Mouse (Mus musculus): Measurements from ENCODE around the gene Asic2.

Asic2 gene

DNA sequence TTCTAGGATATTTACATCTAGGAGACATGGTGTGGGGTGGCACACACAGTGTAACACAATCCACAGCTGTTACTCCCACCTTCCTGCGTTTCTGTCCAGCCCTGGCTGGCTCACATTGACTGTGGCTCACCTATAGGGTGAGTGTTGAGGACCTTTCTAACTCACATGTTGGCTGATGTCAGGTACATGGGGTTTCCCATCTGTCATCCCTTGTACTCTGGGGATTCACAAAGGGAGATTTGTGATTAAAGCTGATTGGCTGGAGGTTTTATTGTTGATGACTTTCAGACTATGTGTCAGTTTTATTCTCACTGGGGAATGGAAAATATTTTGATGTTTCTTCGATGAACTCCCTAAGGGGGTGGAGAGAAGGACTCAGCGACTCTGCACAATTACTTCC lies 229.3 kb downstream of the Asic2 start:
- in situ Hi-C loops (cut with MboI, MseI), result no loop called here

- in situ Hi-C loops (cut with MboI, MseI), result no loop called here
Observed at GRCm38 (mm10) chr11:81737777-81738176, 230.5 kb downstream of the Asic2 start.

GRCm38 (mm10) chr11:81722071-81722470 lies 246.2 kb downstream of the Asic2 start:
- in situ Hi-C loops (cut with MboI, MseI), result no loop called here

DNA sequence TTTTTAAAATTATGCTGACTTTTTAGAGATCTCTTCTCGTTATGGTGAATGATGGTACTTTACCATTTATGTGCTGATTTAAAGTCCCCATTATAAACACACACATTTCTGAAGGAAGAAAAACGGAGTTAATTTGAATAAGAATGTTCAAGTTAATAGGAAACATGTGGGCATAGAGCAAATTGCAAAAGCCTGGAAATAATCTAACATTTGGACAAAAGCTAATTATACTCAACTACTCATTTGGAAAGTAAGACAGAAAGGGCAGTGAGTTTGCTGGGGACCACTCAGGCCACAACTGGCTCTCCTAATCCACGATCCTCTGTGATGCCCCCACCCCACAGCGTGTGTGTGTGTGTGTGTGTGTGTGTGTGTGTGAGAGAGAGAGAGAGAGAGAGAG lies 253.5 kb downstream of the Asic2 start:
- in situ Hi-C loops (cut with MboI, MseI), result no loop called here

- in situ Hi-C loops (cut with MboI, MseI), result no loop called here
Observed at GRCm38 (mm10) chr11:81706996-81707395, 261.3 kb downstream of the Asic2 start.

GRCm38 (mm10) chr11:81698008-81698407 lies 270.2 kb downstream of the Asic2 start:
- in situ Hi-C loops (cut with MboI, MseI), result no loop called here

DNA sequence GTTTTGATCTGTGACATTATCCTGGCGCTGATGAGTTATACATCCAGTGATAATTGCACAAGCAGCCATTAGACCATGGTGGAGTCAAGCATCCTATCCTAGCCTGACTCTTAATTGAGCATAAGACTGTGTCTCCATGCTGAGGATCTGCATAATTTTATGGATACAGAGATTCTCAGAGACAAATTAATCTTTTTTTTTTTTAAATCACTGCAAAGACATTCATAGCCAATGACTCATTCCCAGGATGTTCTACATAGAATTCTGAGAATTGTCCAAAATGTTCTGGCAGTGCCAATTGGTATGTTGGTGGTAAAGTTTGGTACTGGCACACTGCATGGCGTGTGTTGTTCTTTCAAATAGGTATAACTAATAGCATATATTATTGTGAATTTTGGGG lies 272.8 kb downstream of the Asic2 start:
- in situ Hi-C loops (cut with MboI, MseI), result no loop called here

DNA sequence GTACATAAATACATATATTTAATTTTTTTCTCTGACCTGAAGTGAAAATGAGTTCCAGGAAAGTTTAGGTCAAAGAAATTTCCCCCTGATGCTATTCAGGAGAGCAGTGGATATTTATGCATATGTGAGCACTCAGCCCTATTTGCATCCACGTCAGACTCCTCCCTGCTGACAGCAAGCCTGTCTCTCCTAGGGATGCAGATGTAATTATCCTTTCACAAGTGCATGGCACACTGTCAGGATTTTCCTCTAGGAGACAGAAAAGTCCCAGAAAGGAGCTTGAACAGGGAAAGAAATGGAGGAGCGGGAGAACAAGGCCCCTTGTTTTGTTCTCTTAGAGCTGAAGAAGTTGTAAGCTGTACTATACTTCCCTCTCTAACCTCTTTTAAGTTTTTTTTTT lies 287.7 kb downstream of the Asic2 start:
- in situ Hi-C loops (cut with MboI, MseI), result no loop called here

DNA sequence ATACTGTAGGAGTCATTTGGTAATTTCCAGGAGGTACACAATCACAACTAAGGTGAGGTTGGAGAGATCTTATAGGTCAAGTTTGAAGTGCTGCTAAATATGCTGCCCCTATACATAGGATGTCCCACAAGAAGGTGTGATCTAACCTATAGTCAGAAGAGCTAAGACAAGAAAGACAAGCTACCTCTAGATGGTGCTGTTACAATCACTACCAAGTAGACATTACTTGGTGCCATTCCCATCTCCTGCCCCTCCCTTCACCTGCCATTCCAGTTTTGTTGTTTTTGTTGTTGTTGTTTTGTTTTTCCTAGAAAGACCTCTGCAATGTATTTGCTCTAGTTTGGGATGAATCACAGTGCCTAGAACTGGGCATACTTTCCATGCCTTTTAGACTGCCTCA lies 296.5 kb downstream of the Asic2 start:
- in situ Hi-C loops (cut with MboI, MseI), result no loop called here

GRCm38 (mm10) chr11:81670436-81670835 lies 297.8 kb downstream of the Asic2 start:
- in situ Hi-C loops (cut with MboI, MseI), result no loop called here

DNA sequence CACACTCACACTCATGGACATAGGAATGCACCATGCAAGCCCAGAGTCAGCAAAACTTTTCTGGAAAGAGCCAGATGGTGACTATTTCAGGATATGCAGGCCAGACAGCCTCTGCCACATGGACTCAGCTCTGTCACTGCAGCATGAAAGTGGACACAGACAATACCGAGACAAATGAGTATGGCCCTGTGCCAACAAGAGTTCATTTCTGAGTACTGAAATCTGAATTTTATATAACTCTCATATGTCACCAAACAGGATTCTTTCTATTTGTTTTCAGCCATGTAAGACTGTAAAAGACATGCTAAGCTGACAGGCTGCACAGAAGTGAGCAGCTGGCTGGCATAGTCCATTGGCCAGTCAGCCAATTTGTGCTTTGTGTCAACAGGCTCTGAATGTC lies 309.4 kb downstream of the Asic2 start:
- in situ Hi-C loops (cut with MboI, MseI), result no loop called here

DNA sequence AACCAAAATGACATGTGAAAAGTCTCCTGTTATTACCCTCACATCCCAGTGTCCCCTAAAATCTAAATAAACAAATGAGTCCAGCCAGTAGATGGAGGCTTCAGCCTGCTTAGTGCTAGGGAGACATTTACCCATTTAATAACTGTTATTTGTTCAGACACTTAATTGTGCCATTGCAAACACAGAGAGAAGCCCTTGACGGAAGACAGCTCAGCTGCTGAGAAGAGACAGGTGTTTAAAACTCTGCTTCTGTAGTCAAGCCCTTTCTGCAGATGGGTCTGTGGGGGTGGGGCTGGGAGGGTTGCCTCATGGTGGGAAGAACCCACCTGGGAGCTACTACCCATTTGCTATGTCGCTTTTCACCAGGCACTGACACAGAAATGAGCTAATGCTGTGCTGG lies 311.1 kb downstream of the Asic2 start:
- in situ Hi-C loops (cut with MboI, MseI), result no loop called here

- in situ Hi-C loops (cut with MboI, MseI), result no loop called here
Observed at GRCm38 (mm10) chr11:81647828-81648227, 320.4 kb downstream of the Asic2 start.

DNA sequence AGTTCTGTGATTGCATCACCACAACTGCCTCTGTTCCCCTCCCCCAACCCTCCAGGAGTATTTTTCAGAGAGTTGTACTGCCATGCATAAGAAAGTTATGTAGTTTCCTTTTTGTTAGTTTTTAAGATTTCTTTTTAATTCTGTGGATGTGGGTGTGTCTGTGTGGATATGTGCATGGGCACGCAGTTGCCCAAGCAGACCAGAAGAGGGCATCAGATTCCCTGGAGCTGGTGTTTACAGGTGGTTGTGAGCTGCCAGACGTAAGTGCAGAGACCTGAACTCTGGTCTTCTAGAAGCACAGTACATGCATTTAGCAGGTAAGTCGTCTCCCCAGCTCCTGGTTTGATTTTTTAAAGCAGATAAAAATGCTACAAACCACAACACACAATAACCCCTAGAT lies 322.7 kb downstream of the Asic2 start:
- in situ Hi-C loops (cut with MboI, MseI), result no loop called here

DNA sequence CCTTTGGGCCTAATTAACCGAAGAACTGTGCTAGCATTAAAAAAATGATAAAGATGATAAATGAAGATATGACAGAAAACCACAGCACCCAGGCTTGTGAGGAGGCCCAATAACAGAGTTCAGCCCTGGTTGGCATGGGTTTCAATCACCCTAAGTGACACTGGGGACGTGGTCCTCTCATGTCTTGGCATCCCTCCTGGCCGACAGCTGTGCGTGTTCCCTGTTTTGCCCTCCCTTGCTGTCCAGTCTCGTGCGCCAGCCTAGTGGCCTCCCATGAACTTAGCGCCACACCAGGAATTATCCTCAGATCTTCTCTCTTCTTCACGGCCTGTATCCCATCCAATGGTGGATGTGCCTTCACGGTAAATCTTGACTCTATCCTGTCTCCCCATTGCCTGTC lies 331.9 kb downstream of the Asic2 start:
- in situ Hi-C loops (cut with MboI, MseI), result no loop called here

DNA sequence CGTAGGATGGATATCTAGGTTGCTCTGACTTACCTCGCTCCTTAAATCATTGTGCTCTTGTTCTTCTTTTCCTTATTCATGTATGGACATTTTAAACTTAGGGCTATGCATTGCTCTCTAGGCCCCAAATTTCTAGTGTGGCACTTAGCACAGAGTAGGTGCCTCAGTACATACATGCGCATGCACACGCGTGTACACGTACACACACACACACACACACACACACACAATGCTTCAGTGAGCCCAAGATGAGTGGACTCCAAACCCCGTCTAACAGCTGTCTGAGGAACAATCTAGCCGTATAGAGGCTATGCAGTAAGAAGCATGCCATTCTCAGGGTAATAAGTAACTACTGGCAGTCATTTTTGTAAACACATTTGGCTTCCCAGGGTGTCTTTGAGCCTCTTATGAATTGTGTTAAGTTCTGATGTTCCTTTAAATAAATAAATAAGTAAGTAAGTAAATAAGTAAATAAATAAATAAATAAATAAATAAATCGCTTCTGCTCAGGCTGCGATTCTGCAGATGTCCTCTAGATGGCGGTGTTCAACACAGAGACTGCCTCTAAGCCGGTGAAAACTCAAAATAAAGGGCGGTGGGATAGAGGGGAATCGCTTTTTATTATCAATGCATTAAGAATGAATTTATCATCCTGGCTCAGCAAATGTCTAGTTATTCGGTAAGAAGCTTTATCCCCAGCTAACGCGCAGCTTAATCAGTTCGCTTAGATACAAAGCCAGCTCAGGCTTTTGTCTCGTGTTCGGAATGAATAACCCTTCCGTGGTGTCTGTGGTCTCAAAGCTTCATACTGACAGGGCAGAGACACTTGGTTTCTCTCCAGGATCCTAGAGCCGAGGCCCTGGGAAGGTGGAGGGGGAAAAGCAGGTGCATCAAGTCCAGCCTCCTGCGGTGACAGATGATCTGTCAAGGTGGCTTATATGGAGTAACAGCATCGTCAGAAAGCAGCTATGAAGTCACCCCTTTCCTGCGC lies 333.6 kb downstream of the Asic2 start:
- in situ Hi-C loops (cut with MboI, MseI), result no loop called here

DNA sequence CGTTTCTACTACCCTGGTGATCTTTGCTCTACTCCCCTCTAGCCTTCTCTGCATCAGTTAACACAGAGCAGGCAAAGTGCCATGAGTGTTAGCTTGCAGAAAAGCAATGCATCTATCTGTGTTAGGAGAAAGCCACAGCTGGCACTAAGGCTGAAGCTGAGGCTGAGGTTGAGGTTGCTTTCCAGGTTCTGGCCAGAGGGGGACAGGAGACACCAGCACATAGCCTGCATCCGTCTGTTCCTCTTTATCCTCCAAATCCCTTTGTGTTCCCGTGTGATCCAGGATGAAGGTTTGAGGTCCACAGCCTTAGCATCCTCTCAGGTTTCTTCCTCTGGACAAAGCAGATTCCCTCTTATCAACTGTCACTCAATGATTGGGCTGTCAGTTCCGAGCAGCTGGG lies 343.1 kb downstream of the Asic2 start:
- in situ Hi-C loops (cut with MboI, MseI), result loop anchor here in 1 of 2 experiments (10.0 kb wide), 1 partner anchor 1050 kb away; no protein-coding TSS in a partner anchor

DNA sequence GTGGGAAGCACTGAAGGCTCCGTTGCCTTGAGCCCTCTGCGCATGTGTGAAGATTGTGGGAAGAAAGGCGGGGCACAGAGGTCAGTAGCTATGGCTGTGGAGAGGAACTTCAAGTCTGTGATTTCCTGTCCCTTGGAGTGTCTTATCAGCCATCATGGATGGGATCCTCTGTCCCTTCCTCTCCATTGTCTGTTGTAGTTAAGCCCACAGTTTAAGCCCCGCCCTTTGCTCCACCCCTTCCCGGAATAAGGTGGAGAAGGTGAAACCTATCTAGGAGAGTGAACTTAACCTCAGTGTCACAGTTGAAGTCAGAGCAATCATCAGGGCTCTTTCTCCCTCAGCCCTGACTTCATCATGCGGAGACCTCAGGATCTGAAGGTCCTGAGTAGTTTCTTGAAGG lies 347.7 kb downstream of the Asic2 start:
- in situ Hi-C loops (cut with MboI, MseI), result loop anchor here (10.0 to 25.0 kb wide), 2 partner anchors 908 to 1046 kb away; no protein-coding TSS in a partner anchor

DNA sequence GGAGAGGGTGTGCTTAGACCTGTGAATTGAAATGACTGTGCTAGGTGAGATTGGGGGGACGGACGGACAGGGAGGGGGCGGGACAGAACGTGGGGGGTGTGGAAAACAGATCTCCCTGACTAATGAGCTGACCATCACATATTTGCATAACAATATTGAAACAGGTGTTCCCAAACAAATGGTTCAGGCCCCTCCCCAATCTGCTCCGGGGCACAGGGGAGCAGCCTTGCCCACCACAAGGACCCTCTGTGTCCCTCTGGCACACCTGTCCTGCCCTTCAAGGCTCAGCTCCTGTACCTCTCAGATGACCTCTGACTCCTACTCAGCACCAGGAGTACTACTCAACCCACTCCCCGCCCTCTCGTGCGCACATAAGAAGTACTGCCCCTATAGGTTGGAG lies 351.8 kb downstream of the Asic2 start:
- in situ Hi-C loops (cut with MboI, MseI), result loop anchor here in 1 of 2 experiments (25.0 kb wide), 1 partner anchor 904 kb away; no protein-coding TSS in a partner anchor

GRCm38 (mm10) chr11:81613869-81614620 lies 354.2 kb downstream of the Asic2 start:
- in situ Hi-C loops (cut with MboI, MseI), result loop anchor here in 1 of 2 experiments (25.0 kb wide), 1 partner anchor 902 kb away; no protein-coding TSS in a partner anchor

DNA sequence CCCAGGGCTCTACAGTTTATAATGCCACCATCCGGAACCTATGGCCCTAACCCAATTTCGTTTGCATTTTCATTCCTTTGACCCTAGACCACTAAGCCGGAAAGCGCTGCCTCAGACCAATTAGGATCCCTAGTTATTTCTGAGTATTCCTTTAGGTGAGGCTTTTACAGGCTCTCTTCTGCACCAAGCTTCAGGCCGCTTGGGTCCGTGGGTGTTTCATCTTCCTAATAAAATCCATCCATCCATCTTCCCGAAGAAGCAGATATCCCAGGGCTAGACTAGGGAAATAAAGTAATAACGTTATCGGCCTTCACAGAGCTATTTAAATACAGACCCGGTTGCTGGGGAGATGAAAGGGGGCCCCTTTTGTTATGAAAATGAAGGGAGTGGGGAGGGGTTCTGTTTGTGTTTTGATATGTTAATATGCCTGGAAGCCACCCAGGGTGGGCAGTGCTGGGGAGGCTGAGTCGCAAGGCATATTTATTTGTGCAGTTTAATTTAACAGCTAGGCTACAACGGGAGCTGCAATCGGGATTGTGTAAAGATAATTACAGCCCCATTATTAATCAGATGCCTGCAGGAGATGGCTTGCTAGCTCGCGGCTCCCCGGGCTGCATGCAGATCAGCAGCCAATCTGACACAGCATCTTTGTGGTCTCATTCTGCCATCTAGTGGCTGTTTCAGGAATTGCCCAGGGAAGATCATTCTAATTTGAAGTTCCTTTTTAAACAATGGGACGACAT lies 355.3 kb downstream of the Asic2 start:
- in situ Hi-C loops (cut with MboI, MseI), result loop anchor here in 1 of 2 experiments (25.0 kb wide), 1 partner anchor 901 kb away; no protein-coding TSS in a partner anchor

Data from T-helper 17 cell (primary cell).